Mouse (Mus musculus) C2C12 (cell line): ENCODE data around the gene Il1rapl2.
"Not testable (repeated sequence)": the region's sequence is repeated elsewhere in the genome, so short reads cannot be mapped to it uniquely, and the experiment has no call there.

Source experiments
- CEBPB ChIP-seq: IDR thresholded peaks from one replicate; pipeline ENCODE4 v1.6.1; 2011; ENCODE audit warnings: low read depth, mild to moderate bottlenecking, control low read depth, moderate library complexity
- CTCF ChIP-seq: IDR thresholded peaks from one replicate; pipeline ENCODE4 v1.5.1; 2011; ENCODE audit not compliant: control insufficient read depth, insufficient read depth, insufficient read length
- MYOG ChIP-seq: IDR thresholded peaks from one replicate; pipeline ENCODE4 v1.6.1; 2011; ENCODE audit not compliant: control insufficient read depth, insufficient read length; ENCODE audit errors: extremely low read depth

GRCm38 (mm10) chrX:138348736-138349135 lies 778.3 kb downstream of the Il1rapl2 start:
- TF ChIP-seq CEBPB, MYOG, CTCF: not testable (repeated sequence)
